In genomic region chr2:157429735-157430134, GRCm38 (mm10) we compare ENCODE assay signal across 11 mouse cellular contexts. TPM values are rescaled to one million over a fixed set of nuclear protein-coding genes. Genes with fewer than 3 reads are reported as not detected.
DNase-seq lines count a peak whose midpoint lies in the region; ATAC-seq and TF ChIP-seq lines count a peak whose summit lies in the region.
"Had no signal": no experiment of that assay in that cellular context is flagged by ENCODE, and none has a peak within 500 bp of the region (broad histone marks: within the 10 kb centered on the region; RNA-seq: fewer than 3 reads in every experiment).

No protein-coding gene starts in this region.

- no peak for ATAC-seq in limb, embryonic 12.5 days (ENCODE audit: insufficient number of reproducible peaks, insufficient read depth, low FRiP score, low TSS enrichment, low read depth)
- peak; percentile 77 for ATAC-seq in CD4-positive, CD25-positive, alpha-beta regulatory T cell, adult 4 months
- ATAC-seq in common myeloid progenitor, adult 5-6 weeks (replicated peaks; ENCODE audit: low read depth, poor library complexity, severe bottlenecking), result peak; percentile 45
- ATAC-seq in intestine, postnatal 0 days, result no peak
- ATAC-seq: liver, postnatal 0 days had no signal

- no peak for DNase-seq in limb, embryonic 10.5 days (ENCODE audit: low spot score)
- DNase-seq in urinary bladder, postnatal 14 days (ENCODE audit: low spot score), result no peak
- no peak for DNase-seq in gastrocnemius, postnatal 36 days
- DNase-seq: cerebellum, postnatal 10 days; liver, postnatal 0 days; right cerebral cortex, postnatal 14 days; thymus, postnatal 36 days had no signal

- no peaks in the 10 kb centered on the region for H3K27me3 ChIP-seq in limb, embryonic 12.5 days
- no peaks in the 10 kb centered on the region for H3K27me3 ChIP-seq in limb, embryonic 10.5 days (ENCODE audit: low read depth, poor library complexity, severe bottlenecking)
- no peaks in the 10 kb centered on the region for H3K27me3 ChIP-seq in intestine, postnatal 0 days (replicated peaks; ENCODE audit: control insufficient read depth, insufficient read depth, low read length)

- H3K4me2 ChIP-seq in limb, embryonic 12.5 days, result no peak overlapping the region
- H3K4me2 ChIP-seq in intestine, postnatal 0 days (replicated peaks; ENCODE audit: low read depth), result no peak overlapping the region

- TF ChIP-seq CTCF in intestine, postnatal 0 days (IDR thresholded peaks at IDR 0.05; ENCODE audit: low read depth), result no peak

- H3K27ac ChIP-seq in limb, embryonic 12.5 days, result 0 out of 2 replicates have a peak overlapping the region, but pooled peaks have one; percentile 13
- H3K27ac ChIP-seq in limb, embryonic 10.5 days, result no peak overlapping the region
- peak overlapping the region; percentile 87 for H3K27ac ChIP-seq in intestine, postnatal 0 days (ENCODE audit: low read depth, low read length)

- no peaks in the 10 kb centered on the region for H3K9me3 ChIP-seq in limb, embryonic 12.5 days
- H3K9me3 ChIP-seq in limb, embryonic 10.5 days (replicated peaks), result no peaks in the 10 kb centered on the region
- H3K9me3 ChIP-seq in intestine, postnatal 0 days (ENCODE audit: control insufficient read depth), result no peaks in the 10 kb centered on the region

- intact Hi-C loops in gastrocnemius, postnatal 36 days (cut with DNase I), result no loop called here

- no peak overlapping the region for H3K9ac ChIP-seq in limb, embryonic 12.5 days (replicated peaks)
- no peak overlapping the region for H3K9ac ChIP-seq in intestine, postnatal 0 days (ENCODE audit: low read depth, low read length)
- H3K9ac ChIP-seq: liver, postnatal 0 days had no signal

- 84% methylated on average over 7 of the region's 7 CpGs for WGBS in limb, embryonic 12.5 days
- WGBS in limb, embryonic 10.5 days, result 85% methylated on average over 7 of the region's 7 CpGs
- WGBS in intestine, postnatal 0 days, result 72% methylated on average over 7 of the region's 7 CpGs

- peaks cover 65% of the 10 kb centered on the region for H3K36me3 ChIP-seq in limb, embryonic 12.5 days
- H3K36me3 ChIP-seq in limb, embryonic 10.5 days, result peaks cover 73% of the 10 kb centered on the region
- H3K36me3 ChIP-seq in intestine, postnatal 0 days (ENCODE audit: control insufficient read depth, insufficient read depth), result peaks cover 20% of the 10 kb centered on the region; the same call in 1 of the 2 replicates

- H3K4me3 ChIP-seq in limb, embryonic 12.5 days (replicated peaks), result no peak overlapping the region
- no peak overlapping the region for H3K4me3 ChIP-seq in limb, embryonic 10.5 days
- no peak overlapping the region for H3K4me3 ChIP-seq in intestine, postnatal 0 days (ENCODE audit: low read depth, low read length)

- peaks cover 80% of the 10 kb centered on the region for H3K4me1 ChIP-seq in limb, embryonic 12.5 days (replicated peaks)
- peaks cover 86% of the 10 kb centered on the region for H3K4me1 ChIP-seq in limb, embryonic 10.5 days
- peaks cover 55% of the 10 kb centered on the region for H3K4me1 ChIP-seq in intestine, postnatal 0 days (replicated peaks; ENCODE audit: control insufficient read depth, insufficient read depth, low read length)

RNA-seq across cellular contexts. Expression of gene Src, which starts 11.5 kb away (rescaled TPM):
- polyA plus RNA-seq in limb, embryonic 12.5 days (2016; fragmentation: Nextera tagmentation; extraction: Ambion mirVana), result 30.3 and 35.3 TPM in 2 replicates
- 21.7 and 26.2 TPM in 2 replicates for polyA plus RNA-seq in limb, embryonic 10.5 days (2016; fragmentation: Nextera tagmentation; extraction: Ambion mirVana)
- polyA plus RNA-seq in CD4-positive, CD25-positive, alpha-beta regulatory T cell, adult 4 months (2017; shearing (Covaris generic)), result 1 to 10 TPM; 1.6 to 2.0 TPM
- 0.69 and 1.3 TPM in 2 replicates for total RNA-seq in common myeloid progenitor, adult 5-6 weeks (2017)
- polyA plus RNA-seq in intestine, postnatal 0 days (2015; fragmentation: Nextera tagmentation; extraction: Ambion mirVana), result 23.9 and 25.1 TPM in 2 replicates
- 1 to 10 TPM; 2.9 to 3.5 TPM for total RNA-seq in gastrocnemius, postnatal 36 days (2021)

Comparison
In these comparisons a context has a peak if more than half of its experiments do, and no peak if none do; other contexts are left out.
1. ATAC-seq: peak in CD4-positive, CD25-positive, alpha-beta regulatory T cell, adult 4 months (single experiment) and common myeloid progenitor, adult 5-6 weeks (single experiment); none in limb, embryonic 12.5 days (single experiment) and intestine, postnatal 0 days (single experiment).